Mouse (Mus musculus): ENCODE measurements around the gene Ccr1l1. TPM values are rescaled to one million over a fixed set of nuclear protein-coding genes. Genes with fewer than 3 reads are reported as not detected.

The Ccr1l1 gene
- polyA plus RNA-seq (2015; fragmentation: Nextera tagmentation; extraction: Ambion mirVana): not detected in 2 replicates

DNA sequence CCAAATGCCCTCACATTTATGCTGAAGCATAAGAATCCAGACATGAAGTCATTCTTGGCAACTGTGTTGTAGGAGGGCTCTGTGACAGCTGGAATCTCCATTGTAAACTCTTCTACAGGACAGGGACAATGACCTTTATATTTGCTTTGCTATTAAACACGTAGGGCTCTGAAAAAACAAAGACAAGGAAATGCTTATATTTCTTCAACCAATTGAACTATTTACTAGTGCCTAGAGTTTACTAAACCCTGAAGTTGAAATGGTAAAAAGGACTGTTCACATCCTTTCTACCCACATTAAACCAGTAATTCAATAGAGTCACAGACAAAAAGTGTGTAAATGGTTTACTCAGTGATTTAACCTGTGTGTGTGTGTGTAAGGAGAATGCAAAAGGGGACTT lies at the start of gene Ccr1l1:
Ccr1l1 (minus strand) TSS at position 101 of the 400 bp plus-strand sequence.
- Histone ChIP-seq H3K4me3 (no peak within 1 kb of the TSS), H3K4me2 (replicated peaks) (no peak within 1 kb of the TSS), H3K27ac (no peak within 1 kb of the TSS), H3K9me3 (no peaks in the 10 kb centered on the region), H3K9ac (no peak within 1 kb of the TSS), H3K27me3 (no peaks in the 10 kb centered on the region), H3K36me3 (no peaks in the 10 kb centered on the region), H3K4me1 (no peaks in the 10 kb centered on the region)
- WGBS: 79% methylated on average over 1 of the region's 1 CpGs
- no peak for ATAC-seq (ENCODE audit: low FRiP score, low read depth)

- WGBS: 85% methylated on average over 1 of the region's 1 CpGs
Observed at GRCm38 (mm10) chr9:124021672-124022071, 43.5 kb upstream of the Ccr1l1 start, which contains the start of gene Ccr3. Gene Ccr3, plus strand, starts transcription at chr9:124021972.

DNA sequence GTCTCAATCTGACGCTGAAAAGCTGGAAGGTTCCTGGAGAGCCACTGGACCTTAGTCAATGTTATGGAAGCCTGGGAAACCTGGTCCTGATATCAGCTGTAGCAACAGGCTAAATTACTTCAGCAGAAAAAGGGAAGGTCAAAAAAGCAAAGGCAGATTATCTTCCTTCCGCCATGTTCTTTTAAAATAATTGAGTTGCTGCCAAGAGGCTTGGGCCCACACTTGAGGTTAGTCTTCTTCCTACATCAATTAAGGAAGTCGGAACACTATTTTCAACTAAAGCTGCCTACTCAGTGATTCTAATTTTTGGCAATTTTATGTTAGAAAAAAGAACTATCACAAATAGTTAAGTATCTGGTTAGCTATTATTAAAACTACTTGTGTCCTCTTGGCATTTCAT lies 41.7 kb upstream of the Ccr1l1 start:
- Histone ChIP-seq H3K4me3 (no peak overlapping the region), H3K9me3 (no peaks in the 10 kb centered on the region), H3K27me3 (no peaks in the 10 kb centered on the region), H3K9ac (no peak overlapping the region), H3K36me3 (no peaks in the 10 kb centered on the region), H3K4me2 (replicated peaks) (no peak overlapping the region), H3K27ac (no peak overlapping the region), H3K4me1 (no peaks in the 10 kb centered on the region)
- ATAC-seq (ENCODE audit: low FRiP score, low read depth): no peak
- 88% methylated on average over 3 of the region's 3 CpGs for WGBS

More at GRCm38 (mm10) chr9:124021672-124022071, 43.5 kb upstream of the Ccr1l1 start, which contains the start of gene Ccr3:
- H3K9me3 ChIP-seq: no peaks in the 10 kb centered on the region
- no peaks in the 10 kb centered on the region for H3K27me3 ChIP-seq
- H3K27ac ChIP-seq: no peak within 1 kb of the TSS
- no peaks in the 10 kb centered on the region for H3K36me3 ChIP-seq
- ATAC-seq (ENCODE audit: low FRiP score, low read depth): no peak
- no peak within 1 kb of the TSS for H3K4me3 ChIP-seq
- H3K4me2 ChIP-seq (replicated peaks): no peak within 1 kb of the TSS
- no peak within 1 kb of the TSS for H3K9ac ChIP-seq
- no peaks in the 10 kb centered on the region for H3K4me1 ChIP-seq

DNA sequence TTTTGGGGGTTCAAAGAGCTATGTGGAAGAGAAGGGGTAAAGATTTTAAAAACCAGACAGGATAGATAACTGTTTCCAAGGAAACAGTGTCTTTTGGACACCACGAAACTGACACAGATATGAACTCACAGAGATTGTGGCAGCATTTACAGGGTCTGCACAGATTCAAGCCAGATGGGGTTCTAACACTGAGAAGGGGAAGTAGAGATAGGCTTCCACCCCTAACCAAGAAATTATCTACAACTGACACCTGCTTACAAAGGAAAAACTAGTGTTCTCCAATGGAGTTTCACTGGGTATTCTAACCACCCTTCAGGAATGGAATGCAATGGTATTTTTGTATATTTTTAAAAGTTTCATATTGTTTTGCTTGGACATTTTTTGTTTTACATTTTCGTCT lies 37.8 kb upstream of the Ccr1l1 start:
- no peaks in the 10 kb centered on the region for H3K27me3 ChIP-seq
- WGBS: 67% methylated on average over 2 of the region's 2 CpGs
- no peaks in the 10 kb centered on the region for H3K4me1 ChIP-seq
- H3K36me3 ChIP-seq: no peaks in the 10 kb centered on the region
- ATAC-seq (ENCODE audit: low FRiP score, low read depth): no peak
- no peak overlapping the region for H3K4me2 ChIP-seq (replicated peaks)
- no peak overlapping the region for H3K27ac ChIP-seq
- no peak overlapping the region for H3K9ac ChIP-seq
- no peak overlapping the region for H3K4me3 ChIP-seq
- H3K9me3 ChIP-seq: no peaks in the 10 kb centered on the region

GRCm38 (mm10) chr9:124014985-124015652 lies 36.9 kb upstream of the Ccr1l1 start:
- H3K4me1 ChIP-seq: no peaks in the 10 kb centered on the region
- H3K4me3 ChIP-seq: no peak overlapping the region
- ATAC-seq (ENCODE audit: low FRiP score, low read depth): no peak
- H3K27me3 ChIP-seq: no peaks in the 10 kb centered on the region
- H3K36me3 ChIP-seq: no peaks in the 10 kb centered on the region
- no peaks in the 10 kb centered on the region for H3K9me3 ChIP-seq
- H3K9ac ChIP-seq: no peak overlapping the region
- WGBS: 79% methylated on average over 2 of the region's 2 CpGs
- no peak overlapping the region for H3K27ac ChIP-seq
- no peak overlapping the region for H3K4me2 ChIP-seq (replicated peaks)

DNA sequence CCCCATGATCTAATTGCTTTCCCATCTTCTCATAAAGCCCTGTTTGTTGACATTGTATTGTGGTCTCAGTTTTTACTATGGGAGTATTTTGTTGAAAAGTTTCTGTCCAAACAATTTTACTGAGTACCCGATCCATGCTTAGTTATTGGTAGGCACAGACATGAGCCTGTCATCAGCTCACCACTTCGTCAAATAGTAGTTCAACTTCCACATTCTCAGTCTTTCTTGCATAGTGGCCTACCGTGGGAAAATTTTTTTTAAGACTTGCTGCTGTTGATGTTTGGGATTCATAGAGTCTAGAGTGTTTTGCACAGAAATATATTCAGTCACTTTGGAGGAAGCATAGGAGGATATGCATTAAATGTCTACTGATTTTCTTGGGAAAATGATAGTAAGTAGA lies 35.1 kb upstream of the Ccr1l1 start:
- H3K4me1 ChIP-seq: no peaks in the 10 kb centered on the region
- no peaks in the 10 kb centered on the region for H3K9me3 ChIP-seq
- no peak overlapping the region for H3K4me2 ChIP-seq (replicated peaks)
- no peak overlapping the region for H3K9ac ChIP-seq
- no peak overlapping the region for H3K27ac ChIP-seq
- H3K27me3 ChIP-seq: no peaks in the 10 kb centered on the region
- no peak for ATAC-seq (ENCODE audit: low FRiP score, low read depth)
- no peaks in the 10 kb centered on the region for H3K36me3 ChIP-seq
- H3K4me3 ChIP-seq: no peak overlapping the region
- 89% methylated on average over 3 of the region's 3 CpGs for WGBS

- no peak overlapping the region for H3K4me2 ChIP-seq (replicated peaks)
- no peaks in the 10 kb centered on the region for H3K9me3 ChIP-seq
- no peak for ATAC-seq (ENCODE audit: low FRiP score, low read depth)
- 70% methylated on average over 2 of the region's 2 CpGs for WGBS
- H3K4me3 ChIP-seq: no peak overlapping the region
- H3K36me3 ChIP-seq: no peaks in the 10 kb centered on the region
- H3K27me3 ChIP-seq: no peaks in the 10 kb centered on the region
- no peak overlapping the region for H3K9ac ChIP-seq
- H3K27ac ChIP-seq: no peak overlapping the region
- no peaks in the 10 kb centered on the region for H3K4me1 ChIP-seq
Observed at GRCm38 (mm10) chr9:124012691-124013090, 34.5 kb upstream of the Ccr1l1 start.

- Histone ChIP-seq H3K27ac (no peak overlapping the region), H3K36me3 (no peaks in the 10 kb centered on the region), H3K4me1 (no peaks in the 10 kb centered on the region), H3K9ac (no peak overlapping the region), H3K4me3 (no peak overlapping the region), H3K4me2 (replicated peaks) (no peak overlapping the region), H3K9me3 (no peaks in the 10 kb centered on the region), H3K27me3 (no peaks in the 10 kb centered on the region)
- no peak for ATAC-seq (ENCODE audit: low FRiP score, low read depth)
- WGBS: 92% methylated on average over 2 of the region's 2 CpGs
Observed at GRCm38 (mm10) chr9:123999784-124000183, 21.6 kb upstream of the Ccr1l1 start.

GRCm38 (mm10) chr9:123997719-123998118 lies 19.5 kb upstream of the Ccr1l1 start:
- Histone ChIP-seq H3K4me1 (no peaks in the 10 kb centered on the region), H3K36me3 (no peaks in the 10 kb centered on the region), H3K9ac (no peak overlapping the region), H3K4me3 (no peak overlapping the region), H3K4me2 (replicated peaks) (no peak overlapping the region), H3K27me3 (no peaks in the 10 kb centered on the region), H3K9me3 (no peaks in the 10 kb centered on the region), H3K27ac (no peak overlapping the region)
- ATAC-seq (ENCODE audit: low FRiP score, low read depth): no peak
- WGBS: 75% methylated on average over 3 of the region's 3 CpGs

- Histone ChIP-seq H3K9me3 (no peaks in the 10 kb centered on the region), H3K4me3 (no peak overlapping the region), H3K4me1 (no peaks in the 10 kb centered on the region), H3K27ac (no peak overlapping the region), H3K4me2 (replicated peaks) (no peak overlapping the region), H3K9ac (no peak overlapping the region), H3K36me3 (no peaks in the 10 kb centered on the region), H3K27me3 (no peaks in the 10 kb centered on the region)
- ATAC-seq (ENCODE audit: low FRiP score, low read depth): no peak
- 46% methylated on average over 1 of the region's 1 CpGs for WGBS
Observed at GRCm38 (mm10) chr9:123991312-123991906, 13.2 kb upstream of the Ccr1l1 start.

GRCm38 (mm10) chr9:123989671-123990070 lies 11.5 kb upstream of the Ccr1l1 start:
- H3K27ac ChIP-seq: no peak overlapping the region
- WGBS: 68% methylated on average over 3 of the region's 3 CpGs
- no peak overlapping the region for H3K4me2 ChIP-seq (replicated peaks)
- H3K9me3 ChIP-seq: no peaks in the 10 kb centered on the region
- H3K27me3 ChIP-seq: no peaks in the 10 kb centered on the region
- no peak overlapping the region for H3K4me3 ChIP-seq
- no peak overlapping the region for H3K9ac ChIP-seq
- H3K36me3 ChIP-seq: no peaks in the 10 kb centered on the region
- no peaks in the 10 kb centered on the region for H3K4me1 ChIP-seq
- no peak for ATAC-seq (ENCODE audit: low FRiP score, low read depth)

- H3K4me2 ChIP-seq (replicated peaks): no peak overlapping the region
- no peak for ATAC-seq (ENCODE audit: low FRiP score, low read depth)
Observed at GRCm38 (mm10) chr9:123986217-123986616, 8.0 kb upstream of the Ccr1l1 start.

GRCm38 (mm10) chr9:123984943-123985342 lies 6.7 kb upstream of the Ccr1l1 start:
- no peaks in the 10 kb centered on the region for H3K36me3 ChIP-seq
- H3K9me3 ChIP-seq: no peaks in the 10 kb centered on the region
- H3K27me3 ChIP-seq: no peaks in the 10 kb centered on the region
- no peak for ATAC-seq (ENCODE audit: low FRiP score, low read depth)
- H3K4me3 ChIP-seq: no peak overlapping the region
- H3K4me2 ChIP-seq (replicated peaks): no peak overlapping the region
- no peak overlapping the region for H3K9ac ChIP-seq
- no peaks in the 10 kb centered on the region for H3K4me1 ChIP-seq
- no peak overlapping the region for H3K27ac ChIP-seq

More at GRCm38 (mm10) chr9:123986217-123986616, 8.0 kb upstream of the Ccr1l1 start:
- WGBS: 85% methylated on average over 2 of the region's 2 CpGs
- H3K4me1 ChIP-seq: no peaks in the 10 kb centered on the region
- no peak overlapping the region for H3K27ac ChIP-seq
- H3K9me3 ChIP-seq: no peaks in the 10 kb centered on the region
- no peaks in the 10 kb centered on the region for H3K27me3 ChIP-seq
- H3K4me3 ChIP-seq: no peak overlapping the region
- H3K9ac ChIP-seq: no peak overlapping the region
- H3K36me3 ChIP-seq: no peaks in the 10 kb centered on the region

Data from limb, embryonic 13.5 days (tissue).